Mouse (Mus musculus) limb, embryonic 14.5 days (tissue): Measurements from ENCODE around the gene Retn. TPM values are rescaled to one million over a fixed set of nuclear protein-coding genes. Genes with fewer than 3 reads are reported as not detected.

Experiments used
- ATAC-seq: fragments of 200-750 bp; cut with Nextera tagmentation; 2 replicates; pipeline ENCODE4 v1.8.0; 2017; ENCODE audit warnings: low read depth, moderate number of reproducible peaks, moderate TSS enrichment; ENCODE audit not compliant: low FRiP score
- DNase-seq: peaks from one replicate; pipeline ENCODE4 v3.0.0-alpha.2; 2015; ENCODE audit warnings: low spot score
- H3K27ac ChIP-seq: fragments of 300-500 bp; sonication (generic); replicated peaks from 2 replicates; pipeline ENCODE4 v1.5.1; 2014; ENCODE audit warnings: low read depth, mild to moderate bottlenecking, low read length, moderate library complexity, mixed read lengths
- H3K27me3 ChIP-seq: fragments of 300-500 bp; sonication (generic); 2 replicates; pipeline ENCODE4 v1.6.1; 2014; ENCODE audit warnings: low read length, mixed read lengths; ENCODE audit not compliant: control insufficient read depth, insufficient read depth
- H3K36me3 ChIP-seq: fragments of 300-500 bp; sonication (generic); 2 replicates; pipeline ENCODE4 v1.6.1; 2014; ENCODE audit warnings: mild to moderate bottlenecking, low read length, moderate library complexity, mixed read lengths; ENCODE audit not compliant: control insufficient read depth, insufficient read depth
- H3K4me1 ChIP-seq: fragments of 300-500 bp; sonication (generic); 2 replicates; pipeline ENCODE4 v1.6.1; 2014; ENCODE audit warnings: antibody characterized with exemption, low read length, mixed read lengths; ENCODE audit not compliant: control insufficient read depth, insufficient read depth
- H3K4me2 ChIP-seq: fragments of 300-500 bp; sonication (generic); replicated peaks from 2 replicates; pipeline ENCODE4 v1.6.1; 2014; ENCODE audit warnings: low read depth, mild to moderate bottlenecking, low read length, moderate library complexity; ENCODE audit not compliant: severe bottlenecking
- H3K4me3 ChIP-seq: fragments of 300-500 bp; sonication (generic); replicated peaks from 2 replicates; pipeline ENCODE4 v1.5.1; 2014; ENCODE audit warnings: low read length
- H3K9ac ChIP-seq: fragments of 300-500 bp; sonication (generic); 2 replicates; pipeline ENCODE4 v1.6.1; 2014; ENCODE audit warnings: mild to moderate bottlenecking, low read depth, low read length, moderate library complexity; ENCODE audit not compliant: severe bottlenecking
- H3K9me3 ChIP-seq: fragments of 300-500 bp; sonication (generic); 2 replicates; pipeline ENCODE4 v1.6.1; 2016; ENCODE audit warnings: low read length; ENCODE audit not compliant: control insufficient read depth
- POLR2A ChIP-seq: fragments of 200-500 bp; IDR thresholded peaks from 2 replicates; pipeline ENCODE4 v1.8.0; 2012; ENCODE audit warnings: inconsistent platforms, mild to moderate bottlenecking, moderate library complexity, borderline replicate concordance; ENCODE audit not compliant: insufficient read depth, insufficient read length; ENCODE audit errors: extremely low read depth
- WGBS: fragments of 180-500 bp; shearing (Covaris S2); extraction: QIAGEN DNeasy Blood & Tissue Kit; methylation state at CpG from one replicate; pipeline ENCODE4 v1.1.7; 2014; 5-methylcytosine and 5-hydroxymethylcytosine counted together
- polyA plus RNA-seq, 2 experiments: library from polyadenylated mRNA; depleted of rRNA in 1 of 2; stranded (reverse) in 1 of 2; unstranded in 1 of 2; fragments of >200 nt; fragmentation: Nextera tagmentation in 1 of 2; extraction: Ambion mirVana in 1 of 2; gene quantifications; 2 replicates each; pipeline versions ENCODE4 v1.2.1 to v1.2.3; 2012 to 2014

Retn gene
- polyA plus RNA-seq, 2 experiments = 0.08 TPM; not detected in 1

DNA sequence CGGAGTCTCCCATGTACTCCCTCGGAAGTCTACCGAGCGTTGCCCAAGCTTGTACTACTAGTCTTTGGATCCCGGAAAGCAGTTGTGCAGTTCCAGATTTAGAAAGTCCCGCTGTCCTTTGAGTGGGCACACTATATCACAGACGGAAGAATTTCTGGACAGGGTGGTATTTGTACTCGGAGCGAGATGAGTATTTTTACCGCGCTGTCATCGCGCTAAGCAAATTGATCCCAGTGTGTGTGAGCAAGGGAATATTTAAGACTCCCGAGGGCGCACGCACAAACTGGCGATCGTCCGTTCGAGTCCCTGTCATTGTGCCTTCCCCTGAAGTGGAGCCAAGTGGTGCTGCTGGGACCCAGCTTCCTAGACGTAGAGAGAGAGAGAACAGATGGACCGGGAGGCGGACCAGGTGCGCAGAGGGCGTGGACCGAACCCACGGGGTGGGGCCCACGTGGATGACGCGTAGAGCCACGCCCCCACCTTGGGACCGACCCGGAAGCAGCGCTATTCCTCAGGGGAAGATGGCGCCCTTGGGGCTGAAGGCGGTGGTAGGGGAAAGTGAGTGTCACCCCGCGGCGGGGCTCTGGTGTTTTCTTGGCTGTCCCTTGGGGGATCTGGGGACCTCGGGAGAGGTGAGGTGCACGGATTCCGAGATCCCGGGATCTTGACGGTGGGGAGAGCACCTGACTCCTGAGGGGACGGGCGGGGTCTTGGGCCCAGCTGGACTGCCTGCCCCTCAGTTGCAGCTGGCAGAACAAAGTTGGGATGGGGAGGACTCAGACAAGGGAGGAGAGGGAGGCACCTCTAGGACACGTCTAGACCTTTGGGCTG lies 24.7 kb upstream of the Retn start, which contains the start of gene Stxbp2:
Gene Stxbp2 (plus strand): TSS at position 309 of the 831 bp plus-strand sequence.
- DNase-seq (peak; percentile 44), ATAC-seq (peak; percentile 67)
- H3K4me3 ChIP-seq = peak within 1 kb of the TSS; percentile 46
- 8% methylated on average over 47 of the region's 47 CpGs for WGBS
- peak within 1 kb of the TSS; percentile 72 for H3K4me2 ChIP-seq
- TF ChIP-seq POLR2A = no peak
- H3K9ac ChIP-seq = peak within 1 kb of the TSS; percentile 58
- no peaks in the 10 kb centered on the region for H3K9me3 ChIP-seq
- no peaks in the 10 kb centered on the region for H3K4me1 ChIP-seq
- no peaks in the 10 kb centered on the region for H3K36me3 ChIP-seq
- H3K27me3 ChIP-seq = 0 out of 2 replicates have a peak, but pooled peaks cover 6% of the 10 kb centered on the region
- no peak within 1 kb of the TSS for H3K27ac ChIP-seq

DNA sequence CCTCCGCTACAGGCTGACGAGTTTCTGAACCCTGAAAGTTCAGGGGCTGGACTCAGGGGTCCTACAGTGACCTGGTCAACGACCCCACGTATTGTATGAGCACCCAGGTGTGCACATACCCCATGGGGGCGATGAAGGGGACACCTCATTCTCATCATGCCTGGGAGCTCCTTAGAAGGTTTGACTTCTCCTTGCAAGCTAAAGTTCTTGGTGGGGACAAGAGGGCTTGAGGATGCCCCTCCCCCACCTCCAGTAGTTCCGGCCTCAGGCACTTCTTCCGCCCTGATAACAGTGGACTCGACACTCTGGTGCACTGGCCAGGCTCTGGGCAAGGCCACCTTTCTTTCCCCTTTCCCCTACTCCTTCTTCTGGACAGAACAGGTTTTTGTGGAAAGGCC lies 24.1 kb upstream of the Retn start:
- Histone ChIP-seq H3K4me1 (no peaks in the 10 kb centered on the region), H3K9me3 (no peaks in the 10 kb centered on the region), H3K4me3 (peak overlapping the region; percentile 46), H3K27ac (no peak overlapping the region), H3K27me3 (0 out of 2 replicates have a peak, but pooled peaks cover 6% of the 10 kb centered on the region), H3K4me2 (peak overlapping the region; percentile 72), H3K36me3 (no peaks in the 10 kb centered on the region), H3K9ac (peak overlapping the region; percentile 58)
- WGBS = 26% methylated on average over 8 of the region's 8 CpGs
- DNase-seq (no peak), ATAC-seq (no peak)
- TF ChIP-seq POLR2A = no peak

DNA sequence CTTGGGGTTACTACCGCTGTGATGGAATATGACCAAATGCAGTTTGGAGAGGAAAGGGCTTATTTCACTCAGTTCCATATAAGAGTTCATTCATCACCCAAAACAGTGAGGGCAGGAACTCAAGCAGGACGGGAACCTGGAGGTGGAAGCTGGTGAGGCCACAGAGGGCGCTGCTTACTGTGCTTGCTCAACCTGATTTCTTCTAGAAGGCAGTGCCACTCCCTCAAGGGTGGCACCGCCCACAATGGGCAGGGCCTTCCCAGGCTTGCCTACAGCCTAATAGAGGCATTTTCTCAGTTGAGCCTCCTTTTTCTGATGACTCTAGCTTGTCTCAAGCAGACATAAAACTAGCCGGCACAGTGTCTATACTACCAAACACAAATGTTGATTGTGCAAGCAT lies 9.8 kb upstream of the Retn start:
- no peak overlapping the region for H3K4me3 ChIP-seq
- ATAC-seq (no peak), DNase-seq (peak; percentile 33)
- no peak overlapping the region for H3K4me2 ChIP-seq
- H3K36me3 ChIP-seq = no peaks in the 10 kb centered on the region
- no peaks in the 10 kb centered on the region for H3K9me3 ChIP-seq
- 23% methylated on average over 5 of the region's 5 CpGs for WGBS
- no peak for TF ChIP-seq POLR2A
- H3K9ac ChIP-seq = no peak overlapping the region
- H3K27ac ChIP-seq = no peak overlapping the region
- no peaks in the 10 kb centered on the region for H3K4me1 ChIP-seq
- H3K27me3 ChIP-seq = no peaks in the 10 kb centered on the region

DNA sequence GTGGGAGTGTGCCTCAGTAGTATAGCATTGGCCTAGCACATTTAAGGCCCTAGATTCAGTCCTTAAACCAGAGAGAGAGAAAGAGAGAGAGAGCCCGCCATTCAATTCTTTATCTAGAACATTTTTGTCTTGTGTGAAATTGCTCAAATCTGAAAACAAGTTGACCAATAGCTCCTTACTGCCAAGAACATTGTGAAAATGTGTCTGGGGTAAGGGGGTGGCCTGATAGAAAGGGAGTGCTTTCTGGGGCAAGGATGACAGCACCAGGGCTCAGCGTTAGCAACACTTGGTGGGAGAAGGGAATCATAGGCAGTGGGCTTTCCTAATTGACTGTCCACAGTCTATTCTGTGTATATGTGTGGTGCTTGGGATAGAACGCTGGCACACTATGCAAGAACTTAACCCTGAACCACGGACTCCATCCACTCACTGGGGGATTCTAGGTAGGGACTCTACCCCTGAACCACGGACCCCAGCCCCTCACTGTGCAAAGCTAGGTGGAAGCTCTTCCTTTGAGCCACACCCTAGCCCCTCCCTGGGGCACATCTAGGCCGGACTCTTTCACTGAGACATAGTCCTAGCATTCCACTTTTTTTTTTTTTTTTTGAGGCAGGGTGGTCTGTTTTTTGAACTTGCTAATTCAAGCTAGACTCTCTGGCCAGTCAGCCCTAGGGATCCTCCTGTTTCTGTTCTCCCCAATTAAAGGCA lies 8.6 kb upstream of the Retn start:
- DNase-seq (no peak), ATAC-seq (no peak)
- no peak overlapping the region for H3K4me2 ChIP-seq
- no peak for TF ChIP-seq POLR2A
- WGBS = 84% methylated on average over 6 of the region's 6 CpGs
- no peak overlapping the region for H3K27ac ChIP-seq
- H3K36me3 ChIP-seq = no peaks in the 10 kb centered on the region
- H3K9ac ChIP-seq = no peak overlapping the region
- H3K4me3 ChIP-seq = no peak overlapping the region
- H3K27me3 ChIP-seq = no peaks in the 10 kb centered on the region
- H3K4me1 ChIP-seq = no peaks in the 10 kb centered on the region
- no peaks in the 10 kb centered on the region for H3K9me3 ChIP-seq

DNA sequence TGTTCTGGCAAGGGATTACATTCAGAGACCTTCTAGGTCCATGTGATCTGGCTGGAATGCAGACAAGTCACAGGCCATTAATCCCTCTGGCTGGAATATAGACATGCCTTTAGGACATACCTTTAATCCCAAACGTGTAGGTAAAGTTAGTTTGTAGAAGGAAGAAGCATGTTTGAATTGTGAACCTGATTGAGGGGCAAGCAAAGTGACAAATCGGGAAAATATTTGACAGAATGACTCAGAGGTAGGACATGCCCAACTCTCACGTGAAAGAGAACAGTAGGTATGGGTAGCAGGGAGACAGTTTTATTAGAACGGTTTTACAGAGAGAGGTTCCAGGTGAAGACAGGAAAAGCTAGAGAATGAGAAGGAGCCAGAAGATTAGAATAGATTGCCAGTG lies 8.0 kb upstream of the Retn start:
- no peaks in the 10 kb centered on the region for H3K4me1 ChIP-seq
- DNase-seq (no peak), ATAC-seq (no peak)
- TF ChIP-seq POLR2A = no peak
- H3K4me2 ChIP-seq = no peak overlapping the region
- no peak overlapping the region for H3K27ac ChIP-seq
- 64% methylated on average over 4 of the region's 4 CpGs for WGBS
- H3K36me3 ChIP-seq = no peaks in the 10 kb centered on the region
- no peaks in the 10 kb centered on the region for H3K27me3 ChIP-seq
- H3K9me3 ChIP-seq = no peaks in the 10 kb centered on the region
- no peak overlapping the region for H3K4me3 ChIP-seq
- no peak overlapping the region for H3K9ac ChIP-seq
